Mouse (Mus musculus): Measurements from ENCODE around the gene Abcd3. TPM values are rescaled to one million over a fixed set of nuclear protein-coding genes. Genes with fewer than 3 reads are reported as not detected.

Abcd3 gene
- polyA plus RNA-seq, 1 experiment = 4.2 TPM

- Histone ChIP-seq H3K4me3 (ENCODE audit: control insufficient read depth, low read depth, low read length) (no peak overlapping the region), H3K36me3 (ENCODE audit: control insufficient read depth, insufficient read depth, low read length) (no peaks in the 10 kb centered on the region), H3K4me1 (ENCODE audit: control insufficient read depth, insufficient read depth, low read length) (no peaks in the 10 kb centered on the region), H3K27me3 (ENCODE audit: control insufficient read depth, insufficient read depth, low read length) (no peaks in the 10 kb centered on the region), H3K27ac (ENCODE audit: control insufficient read depth, insufficient read depth, low read depth, low read length) (no peak overlapping the region)
- TF ChIP-seq CTCF (IDR thresholded peaks at IDR 0.05; ENCODE audit: control insufficient read depth, insufficient read depth, insufficient replicate concordance, low read depth, low read length) (no peak), POLR2A (IDR thresholded peaks at IDR 0.05; ENCODE audit: control insufficient read depth, low read depth, low read length) (no peak)
These were observed 3.8 kb upstream of the Abcd3 start for GRCm38 (mm10) chr3:121818736-121819396.

- Histone ChIP-seq H3K4me1 (ENCODE audit: control insufficient read depth, insufficient read depth, low read length) (no peaks in the 10 kb centered on the region), H3K4me3 (ENCODE audit: control insufficient read depth, low read depth, low read length) (peak overlapping the region; percentile 96), H3K27ac (ENCODE audit: control insufficient read depth, insufficient read depth, low read depth, low read length) (peak overlapping the region; percentile 84), H3K27me3 (ENCODE audit: control insufficient read depth, insufficient read depth, low read length) (no peaks in the 10 kb centered on the region), H3K36me3 (ENCODE audit: control insufficient read depth, insufficient read depth, low read length) (no peaks in the 10 kb centered on the region)
- TF ChIP-seq POLR2A (IDR thresholded peaks at IDR 0.05; ENCODE audit: control insufficient read depth, low read depth, low read length) (no peak), CTCF (IDR thresholded peaks at IDR 0.05; ENCODE audit: control insufficient read depth, insufficient read depth, insufficient replicate concordance, low read depth, low read length) (no peak)
These were observed 590 bp upstream of the Abcd3 start for GRCm38 (mm10) chr3:121815549-121816235.

DNA sequence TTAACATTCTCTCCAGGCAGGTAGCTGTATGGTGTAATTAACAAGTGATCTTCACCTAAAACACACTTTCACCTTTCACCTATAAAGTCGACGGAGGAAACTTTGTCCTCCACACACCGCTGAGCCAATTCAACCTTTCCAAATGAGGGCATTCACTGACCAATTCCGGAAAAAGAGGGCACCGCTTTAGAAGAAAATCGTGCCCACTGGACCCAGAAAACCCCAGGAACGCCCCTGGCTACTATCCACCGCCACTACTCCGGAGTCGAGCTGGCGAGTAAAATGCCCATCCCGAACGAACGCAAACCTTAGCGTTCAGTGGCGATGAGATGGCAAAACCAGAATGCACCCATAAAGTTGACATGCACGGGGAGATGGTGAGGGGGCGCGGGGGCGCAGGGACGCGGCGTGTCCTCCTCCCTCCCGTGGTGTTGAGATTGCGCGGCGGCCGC lies 663 bp downstream of the Abcd3 start:
- Histone ChIP-seq H3K4me1 (ENCODE audit: control insufficient read depth, insufficient read depth, low read length) (no peaks in the 10 kb centered on the region), H3K4me3 (ENCODE audit: control insufficient read depth, low read depth, low read length) (peak overlapping the region; percentile 96), H3K36me3 (ENCODE audit: control insufficient read depth, insufficient read depth, low read length) (no peaks in the 10 kb centered on the region), H3K27me3 (ENCODE audit: control insufficient read depth, insufficient read depth, low read length) (no peaks in the 10 kb centered on the region), H3K27ac (ENCODE audit: control insufficient read depth, insufficient read depth, low read depth, low read length) (peak overlapping the region; percentile 84)
- no peak for TF ChIP-seq CTCF (IDR thresholded peaks at IDR 0.05; ENCODE audit: control insufficient read depth, insufficient read depth, insufficient replicate concordance, low read depth, low read length)
- no peak for TF ChIP-seq POLR2A (IDR thresholded peaks at IDR 0.05; ENCODE audit: control insufficient read depth, low read depth, low read length)

GRCm38 (mm10) chr3:121813834-121814233 lies 1.3 kb downstream of the Abcd3 start:
- no peaks in the 10 kb centered on the region for H3K27me3 ChIP-seq (ENCODE audit: control insufficient read depth, insufficient read depth, low read length)
- no peaks in the 10 kb centered on the region for H3K36me3 ChIP-seq (ENCODE audit: control insufficient read depth, insufficient read depth, low read length)
- no peak overlapping the region for H3K4me3 ChIP-seq (ENCODE audit: control insufficient read depth, low read depth, low read length)
- no peak overlapping the region for H3K27ac ChIP-seq (ENCODE audit: control insufficient read depth, insufficient read depth, low read depth, low read length)
- TF ChIP-seq CTCF (IDR thresholded peaks at IDR 0.05; ENCODE audit: control insufficient read depth, insufficient read depth, insufficient replicate concordance, low read depth, low read length) (no peak), POLR2A (IDR thresholded peaks at IDR 0.05; ENCODE audit: control insufficient read depth, low read depth, low read length) (no peak)
- no peaks in the 10 kb centered on the region for H3K4me1 ChIP-seq (ENCODE audit: control insufficient read depth, insufficient read depth, low read length)

GRCm38 (mm10) chr3:121808246-121808645 lies 6.9 kb downstream of the Abcd3 start:
- TF ChIP-seq POLR2A (IDR thresholded peaks at IDR 0.05; ENCODE audit: control insufficient read depth, low read depth, low read length) = no peak
- TF ChIP-seq CTCF (IDR thresholded peaks at IDR 0.05; ENCODE audit: control insufficient read depth, insufficient read depth, insufficient replicate concordance, low read depth, low read length) = no peak

GRCm38 (mm10) chr3:121794214-121794613 lies 20.9 kb downstream of the Abcd3 start:
- TF ChIP-seq POLR2A (IDR thresholded peaks at IDR 0.05; ENCODE audit: control insufficient read depth, low read depth, low read length) (no peak), CTCF (IDR thresholded peaks at IDR 0.05; ENCODE audit: control insufficient read depth, insufficient read depth, insufficient replicate concordance, low read depth, low read length) (no peak)
- Histone ChIP-seq H3K4me3 (ENCODE audit: control insufficient read depth, low read depth, low read length) (no peak overlapping the region), H3K4me1 (ENCODE audit: control insufficient read depth, insufficient read depth, low read length) (peaks cover 2% of the 10 kb centered on the region; the same call in 1 of the 2 replicates), H3K27me3 (ENCODE audit: control insufficient read depth, insufficient read depth, low read length) (no peaks in the 10 kb centered on the region), H3K27ac (ENCODE audit: control insufficient read depth, insufficient read depth, low read depth, low read length) (no peak overlapping the region), H3K36me3 (ENCODE audit: control insufficient read depth, insufficient read depth, low read length) (no peaks in the 10 kb centered on the region)

More at GRCm38 (mm10) chr3:121808246-121808645, 6.9 kb downstream of the Abcd3 start:
- Histone ChIP-seq H3K27ac (ENCODE audit: control insufficient read depth, insufficient read depth, low read depth, low read length) (no peak overlapping the region), H3K27me3 (ENCODE audit: control insufficient read depth, insufficient read depth, low read length) (no peaks in the 10 kb centered on the region), H3K36me3 (ENCODE audit: control insufficient read depth, insufficient read depth, low read length) (no peaks in the 10 kb centered on the region), H3K4me3 (ENCODE audit: control insufficient read depth, low read depth, low read length) (no peak overlapping the region; the same call in 1 of the 2 replicates), H3K4me1 (ENCODE audit: control insufficient read depth, insufficient read depth, low read length) (no peaks in the 10 kb centered on the region)

DNA sequence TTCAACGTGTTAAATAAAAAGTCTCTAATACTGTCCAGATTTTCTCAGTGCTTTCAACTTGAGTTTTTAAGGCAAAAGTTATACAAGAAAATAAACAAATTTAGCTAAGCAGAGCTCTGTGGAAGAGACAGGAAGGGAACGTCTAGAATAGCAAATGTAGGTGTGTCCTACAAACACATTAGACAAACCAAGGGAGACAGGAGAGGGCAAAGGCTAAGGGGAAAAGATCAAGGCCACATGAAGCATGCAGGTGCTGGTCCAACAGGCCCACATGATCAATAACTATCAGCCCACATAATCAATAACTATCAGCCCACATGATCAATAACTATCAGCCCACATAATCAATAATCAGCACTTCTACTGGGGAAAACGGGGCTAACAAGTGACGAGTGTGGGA lies 22.9 kb downstream of the Abcd3 start:
- Histone ChIP-seq H3K27me3 (ENCODE audit: control insufficient read depth, insufficient read depth, low read length) (no peaks in the 10 kb centered on the region), H3K4me1 (ENCODE audit: control insufficient read depth, insufficient read depth, low read length) (peaks cover 2% of the 10 kb centered on the region; the same call in 1 of the 2 replicates), H3K36me3 (ENCODE audit: control insufficient read depth, insufficient read depth, low read length) (no peaks in the 10 kb centered on the region), H3K27ac (ENCODE audit: control insufficient read depth, insufficient read depth, low read depth, low read length) (no peak overlapping the region), H3K4me3 (ENCODE audit: control insufficient read depth, low read depth, low read length) (no peak overlapping the region)
- TF ChIP-seq CTCF (IDR thresholded peaks at IDR 0.05; ENCODE audit: control insufficient read depth, insufficient read depth, insufficient replicate concordance, low read depth, low read length) (no peak), POLR2A (IDR thresholded peaks at IDR 0.05; ENCODE audit: control insufficient read depth, low read depth, low read length) (no peak)
